Mouse (Mus musculus) ZHBTc4 (cell line): ENCODE results near the gene Usp1.
"Not testable (repeated sequence)": the region's sequence is repeated elsewhere in the genome, so short reads cannot be mapped to it uniquely, and the experiment has no call there.

Experiments
- DNase-seq: peaks from one replicate; pipeline ENCODE4 v3.0.0-alpha.2; 2011; ENCODE audit warnings: low read depth, low spot score

Gene Usp1

GRCm38 (mm10) chr4:98979976-98980375, 56.4 kb downstream of the Usp1 start:
- not testable (repeated sequence) for DNase-seq

- no peak for DNase-seq
These were observed 61.1 kb downstream of the Usp1 start for GRCm38 (mm10) chr4:98984701-98985100.
